Mouse (Mus musculus) kidney, postnatal 10 days (tissue): ENCODE data around the gene Tph1.

Experiments used
- DNase-seq: peaks from one replicate; pipeline ENCODE4 v3.0.0; 2021; ENCODE audit warnings: mixed read lengths

Tph1 gene

GRCm38 (mm10) chr7:46597006-46597405 lies 75.3 kb downstream of the Tph1 start:
- no peak for DNase-seq
